Mouse (Mus musculus) stomach, embryonic 14.5 days (tissue): ENCODE data around the gene Tll2. TPM values are rescaled to one million over a fixed set of nuclear protein-coding genes. Genes with fewer than 3 reads are reported as not detected.

ENCODE experiments used
- ATAC-seq: fragments of 200-750 bp; cut with Nextera tagmentation; 2 replicates; pipeline ENCODE4 v1.8.0; 2017; ENCODE audit warnings: low read depth, moderate TSS enrichment; ENCODE audit not compliant: insufficient number of reproducible peaks, insufficient read depth, low FRiP score
- H3K27ac ChIP-seq: fragments of 300-500 bp; sonication (generic); 2 replicates; pipeline ENCODE4 v1.5.1; 2014; ENCODE audit warnings: mild to moderate bottlenecking, low read length, moderate library complexity, mixed read lengths
- H3K27me3 ChIP-seq: fragments of 300-500 bp; sonication (generic); 2 replicates; pipeline ENCODE4 v1.6.1; 2014; ENCODE audit warnings: low read length, control low read depth, mixed read lengths; ENCODE audit not compliant: control insufficient read depth, insufficient read depth
- H3K36me3 ChIP-seq: fragments of 300-500 bp; sonication (generic); 2 replicates; pipeline ENCODE4 v1.6.1; 2014; ENCODE audit warnings: mild to moderate bottlenecking, control low read depth, low read length, moderate library complexity, mixed read lengths; ENCODE audit not compliant: control insufficient read depth, insufficient read depth
- H3K4me1 ChIP-seq: fragments of 300-500 bp; sonication (generic); 2 replicates; pipeline ENCODE4 v1.6.1; 2014; ENCODE audit warnings: low read length, control low read depth, mixed read lengths; ENCODE audit not compliant: control insufficient read depth, insufficient read depth
- H3K4me2 ChIP-seq: fragments of 300-500 bp; sonication (generic); replicated peaks from 2 replicates; pipeline ENCODE4 v1.6.1; 2014; ENCODE audit warnings: low read depth, low read length, control low read depth
- H3K4me3 ChIP-seq: fragments of 300-500 bp; sonication (generic); 2 replicates; pipeline ENCODE4 v1.5.1; 2014; ENCODE audit warnings: low read depth, low read length, control low read depth
- H3K9ac ChIP-seq: fragments of 300-500 bp; sonication (generic); replicated peaks from 2 replicates; pipeline ENCODE4 v1.6.1; 2014; ENCODE audit warnings: low read depth, mild to moderate bottlenecking, control low read depth, low read length, moderate library complexity, mixed read lengths
- H3K9me3 ChIP-seq: fragments of 300-500 bp; sonication (generic); 2 replicates; pipeline ENCODE4 v1.6.1; 2016; ENCODE audit warnings: low read depth, low read length, control low read depth; ENCODE audit not compliant: control insufficient read depth
- WGBS: fragments of 180-500 bp; shearing (Covaris S2); extraction: QIAGEN DNeasy Blood & Tissue Kit; methylation state at CpG from one replicate; pipeline ENCODE4 v1.1.7; 2014; 5-methylcytosine and 5-hydroxymethylcytosine counted together
- polyA plus RNA-seq: library from polyadenylated mRNA; unstranded; fragments of >200 nt; fragmentation: Nextera tagmentation; extraction: Ambion mirVana; gene quantifications from 2 replicates; pipeline ENCODE4 v1.2.1, GENCODE M21; 2014

The Tll2 gene
- polyA plus RNA-seq: 0.14 and 0.25 TPM in 2 replicates

GRCm38 (mm10) chr19:41206811-41207344 lies at the start of gene Tll2:
TSS of gene Tll2 (minus strand) at chr19:41206835.
- 1% methylated on average over 32 of the region's 32 CpGs for WGBS
- peak; percentile 95 for ATAC-seq
- peak within 1 kb of the TSS; percentile 96 for H3K4me2 ChIP-seq

DNA sequence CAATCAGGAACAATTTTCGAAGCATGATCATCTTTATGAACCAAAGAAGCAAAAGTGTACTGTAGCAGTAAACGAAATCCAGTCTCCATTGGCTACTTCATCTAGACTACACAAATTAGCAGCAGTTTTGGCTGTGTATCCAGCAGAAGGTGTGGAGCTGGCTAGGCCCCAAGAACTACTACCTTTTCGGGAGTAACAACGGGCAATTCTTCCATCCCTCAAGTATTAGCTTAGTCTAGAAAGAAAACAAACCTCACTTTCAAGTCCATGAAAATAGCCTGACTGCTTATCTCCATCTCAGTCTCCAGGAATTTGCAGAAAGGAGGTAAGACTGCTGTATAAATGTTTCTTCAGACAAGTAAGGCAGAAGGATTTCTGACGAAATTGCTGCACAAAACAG lies 47.9 kb upstream of the Tll2 start:
- Histone ChIP-seq H3K36me3 (peaks cover 7% of the 10 kb centered on the region), H3K4me1 (0 out of 2 replicates have a peak, but pooled peaks cover 5% of the 10 kb centered on the region), H3K4me2 (no peak overlapping the region), H3K4me3 (no peak overlapping the region), H3K9ac (no peak overlapping the region), H3K9me3 (no peaks in the 10 kb centered on the region), H3K27ac (no peak overlapping the region), H3K27me3 (no peaks in the 10 kb centered on the region)
- ATAC-seq: no peak
- 73% methylated on average over 5 of the region's 5 CpGs for WGBS

More at GRCm38 (mm10) chr19:41206811-41207344, at the start of gene Tll2:
- H3K4me3 ChIP-seq: peak within 1 kb of the TSS; percentile 39
- H3K9me3 ChIP-seq: no peaks in the 10 kb centered on the region
- H3K9ac ChIP-seq: peak within 1 kb of the TSS; percentile 25; the same call in 1 of the 2 replicates
- H3K36me3 ChIP-seq: peaks cover 6% of the 10 kb centered on the region; the same call in 1 of the 2 replicates
- peaks cover 14% of the 10 kb centered on the region for H3K27me3 ChIP-seq
- H3K27ac ChIP-seq: no peak within 1 kb of the TSS
- H3K4me1 ChIP-seq: 0 out of 2 replicates have a peak, but pooled peaks cover 8% of the 10 kb centered on the region

- 0 out of 2 replicates have a peak, but pooled peaks cover 4% of the 10 kb centered on the region for H3K4me1 ChIP-seq
- H3K9ac ChIP-seq: no peak overlapping the region
- ATAC-seq: no peak
- no peaks in the 10 kb centered on the region for H3K9me3 ChIP-seq
- peaks cover 22% of the 10 kb centered on the region for H3K36me3 ChIP-seq
- H3K4me2 ChIP-seq: no peak overlapping the region
- no peak overlapping the region for H3K4me3 ChIP-seq
- WGBS: 32% methylated on average over 4 of the region's 4 CpGs
- no peak overlapping the region for H3K27ac ChIP-seq
- no peaks in the 10 kb centered on the region for H3K27me3 ChIP-seq
These were observed 42.3 kb upstream of the Tll2 start for GRCm38 (mm10) chr19:41248968-41249367.

DNA sequence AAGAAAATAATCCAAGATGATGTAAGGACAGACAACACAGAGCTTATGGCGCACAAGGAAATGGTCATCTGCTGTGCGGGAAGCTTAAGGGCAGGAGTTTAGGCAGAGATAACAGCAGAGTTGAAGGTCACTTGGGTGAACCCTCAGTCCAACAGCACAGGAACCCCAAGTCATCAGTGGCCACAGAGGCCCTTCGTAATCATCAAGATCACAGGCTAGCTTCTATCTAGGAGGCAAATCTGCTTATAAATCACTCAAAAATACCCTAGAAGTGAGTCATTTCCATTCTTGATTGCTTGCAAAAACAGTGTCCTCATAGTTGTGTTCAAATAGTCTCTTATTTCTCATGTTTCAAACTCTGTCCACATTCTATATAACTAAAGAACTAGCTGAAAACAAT lies 41.6 kb upstream of the Tll2 start:
- Histone ChIP-seq H3K27me3 (no peaks in the 10 kb centered on the region), H3K27ac (no peak overlapping the region), H3K9ac (no peak overlapping the region), H3K36me3 (peaks cover 23% of the 10 kb centered on the region), H3K4me3 (no peak overlapping the region), H3K4me1 (0 out of 2 replicates have a peak, but pooled peaks cover 4% of the 10 kb centered on the region), H3K9me3 (no peaks in the 10 kb centered on the region), H3K4me2 (no peak overlapping the region)
- ATAC-seq: no peak
- WGBS: 91% methylated on average over 3 of the region's 3 CpGs

GRCm38 (mm10) chr19:41246271-41246670 lies 39.6 kb upstream of the Tll2 start:
- no peak overlapping the region for H3K9ac ChIP-seq
- H3K4me2 ChIP-seq: no peak overlapping the region
- ATAC-seq: no peak
- no peak overlapping the region for H3K4me3 ChIP-seq
- WGBS: 81% methylated on average over 4 of the region's 4 CpGs
- no peaks in the 10 kb centered on the region for H3K27me3 ChIP-seq
- H3K36me3 ChIP-seq: peaks cover 40% of the 10 kb centered on the region
- no peaks in the 10 kb centered on the region for H3K9me3 ChIP-seq
- no peak overlapping the region for H3K27ac ChIP-seq
- 0 out of 2 replicates have a peak, but pooled peaks cover 4% of the 10 kb centered on the region for H3K4me1 ChIP-seq

- WGBS: 65% methylated on average over 6 of the region's 6 CpGs
- no peak overlapping the region for H3K4me3 ChIP-seq
- H3K4me2 ChIP-seq: no peak overlapping the region
- no peak for ATAC-seq
- no peaks in the 10 kb centered on the region for H3K27me3 ChIP-seq
- no peak overlapping the region for H3K9ac ChIP-seq
- H3K4me1 ChIP-seq: 0 out of 2 replicates have a peak, but pooled peaks cover 3% of the 10 kb centered on the region
- no peaks in the 10 kb centered on the region for H3K9me3 ChIP-seq
- H3K36me3 ChIP-seq: peaks cover 54% of the 10 kb centered on the region
- H3K27ac ChIP-seq: no peak overlapping the region
These were observed 37.9 kb upstream of the Tll2 start for GRCm38 (mm10) chr19:41244581-41244980.

DNA sequence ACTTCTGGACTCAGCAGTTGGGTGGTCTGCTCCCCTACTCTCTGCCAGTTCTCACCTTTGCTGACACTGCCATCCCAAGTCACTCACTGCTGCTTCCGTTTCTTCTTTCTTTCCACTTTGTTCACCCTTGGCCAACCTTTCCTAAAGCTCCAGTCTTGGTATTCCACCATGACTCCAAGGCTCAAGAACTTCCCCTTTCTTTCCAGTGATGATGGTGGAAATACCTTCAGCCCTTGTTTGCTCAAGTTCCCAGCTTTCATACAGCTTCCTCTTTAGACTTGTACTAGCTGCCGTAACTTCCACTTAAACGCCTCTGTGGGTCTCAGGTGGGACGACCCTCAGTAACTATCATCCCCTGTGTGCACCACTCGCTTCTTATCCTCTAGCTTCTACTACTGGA lies 35.4 kb upstream of the Tll2 start:
- H3K4me2 ChIP-seq: no peak overlapping the region
- H3K27me3 ChIP-seq: no peaks in the 10 kb centered on the region
- no peaks in the 10 kb centered on the region for H3K9me3 ChIP-seq
- no peak overlapping the region for H3K27ac ChIP-seq
- no peak overlapping the region for H3K9ac ChIP-seq
- no peaks in the 10 kb centered on the region for H3K4me1 ChIP-seq
- H3K4me3 ChIP-seq: no peak overlapping the region
- WGBS: 95% methylated on average over 5 of the region's 5 CpGs
- peaks cover 64% of the 10 kb centered on the region for H3K36me3 ChIP-seq
- ATAC-seq: no peak

GRCm38 (mm10) chr19:41233698-41234097 lies 27.1 kb upstream of the Tll2 start:
- Histone ChIP-seq H3K4me1 (no peaks in the 10 kb centered on the region), H3K9me3 (no peaks in the 10 kb centered on the region), H3K27me3 (no peaks in the 10 kb centered on the region), H3K4me2 (no peak overlapping the region), H3K27ac (no peak overlapping the region), H3K4me3 (no peak overlapping the region), H3K36me3 (peaks cover 68% of the 10 kb centered on the region), H3K9ac (no peak overlapping the region)
- WGBS: 88% methylated on average over 4 of the region's 4 CpGs
- no peak for ATAC-seq

- Histone ChIP-seq H3K36me3 (peaks cover 11% of the 10 kb centered on the region), H3K9me3 (no peaks in the 10 kb centered on the region), H3K27me3 (peaks cover 14% of the 10 kb centered on the region)
These were observed 1.7 kb upstream of the Tll2 start for GRCm38 (mm10) chr19:41208326-41208725.

More at GRCm38 (mm10) chr19:41208326-41208725, 1.7 kb upstream of the Tll2 start:
- 0 out of 2 replicates have a peak, but pooled peaks cover 8% of the 10 kb centered on the region for H3K4me1 ChIP-seq
- no peak overlapping the region for H3K9ac ChIP-seq
- no peak for ATAC-seq
- WGBS: 15% methylated on average over 7 of the region's 7 CpGs
- no peak overlapping the region for H3K4me3 ChIP-seq
- H3K4me2 ChIP-seq: no peak overlapping the region
- H3K27ac ChIP-seq: no peak overlapping the region
